Mouse (Mus musculus) B cell, adult 62 days (primary cell): ENCODE results near the gene Loxl4. TPM values are rescaled to one million over a fixed set of nuclear protein-coding genes. Genes with fewer than 3 reads are reported as not detected.

Experiments
- total RNA-seq: library from RNA; stranded (reverse); gene quantifications from 4 replicates; pipeline ENCODE4 v1.2.4, GENCODE M21; 2023

Loxl4 gene
- total RNA-seq = not detected in 4 replicates

DNA sequence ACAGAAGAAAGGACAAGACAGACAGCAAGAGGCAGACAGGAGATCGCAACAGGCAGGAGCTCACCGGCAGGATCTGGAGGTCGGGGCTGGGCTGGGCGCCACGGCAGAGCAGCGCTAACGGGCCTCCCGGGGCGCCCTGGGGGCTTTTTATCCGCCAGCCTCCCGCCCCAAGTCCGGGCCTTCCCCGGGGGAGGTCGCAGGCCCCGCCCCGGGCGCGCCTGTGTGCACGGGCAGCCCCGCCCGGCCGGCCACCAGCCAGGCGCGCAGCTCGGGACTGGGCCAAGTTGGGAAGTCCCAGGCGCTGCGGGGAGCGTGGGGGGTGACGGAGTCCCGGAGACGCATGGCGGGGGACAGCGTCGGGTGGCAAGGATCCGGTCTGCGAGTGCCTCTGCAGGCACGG is at the start of gene Loxl4:
Gene Loxl4 (minus strand): TSS at position 160 of the 400 bp plus-strand sequence.

Other genes starting within 250 kb of the Loxl4 start
- gene Crtac1, start 181.0 kb downstream of the Loxl4 start, total RNA-seq = not detected in 4 replicates
- gene R3hcc1l, start 94.1 kb downstream of the Loxl4 start, total RNA-seq = 40.0 to 46.2 TPM (median 41.8 TPM) in 4 replicates
- gene Pyroxd2, start 140.0 kb upstream of the Loxl4 start, total RNA-seq = 1.8 to 2.5 TPM (median 1.9 TPM) in 4 replicates
- 38.0 to 50.4 TPM (median 43.9 TPM) in 4 replicates for gene Hps1, start 167.2 kb upstream of the Loxl4 start, total RNA-seq